Mouse (Mus musculus): ENCODE measurements around the gene Speg.

The Speg gene

DNA sequence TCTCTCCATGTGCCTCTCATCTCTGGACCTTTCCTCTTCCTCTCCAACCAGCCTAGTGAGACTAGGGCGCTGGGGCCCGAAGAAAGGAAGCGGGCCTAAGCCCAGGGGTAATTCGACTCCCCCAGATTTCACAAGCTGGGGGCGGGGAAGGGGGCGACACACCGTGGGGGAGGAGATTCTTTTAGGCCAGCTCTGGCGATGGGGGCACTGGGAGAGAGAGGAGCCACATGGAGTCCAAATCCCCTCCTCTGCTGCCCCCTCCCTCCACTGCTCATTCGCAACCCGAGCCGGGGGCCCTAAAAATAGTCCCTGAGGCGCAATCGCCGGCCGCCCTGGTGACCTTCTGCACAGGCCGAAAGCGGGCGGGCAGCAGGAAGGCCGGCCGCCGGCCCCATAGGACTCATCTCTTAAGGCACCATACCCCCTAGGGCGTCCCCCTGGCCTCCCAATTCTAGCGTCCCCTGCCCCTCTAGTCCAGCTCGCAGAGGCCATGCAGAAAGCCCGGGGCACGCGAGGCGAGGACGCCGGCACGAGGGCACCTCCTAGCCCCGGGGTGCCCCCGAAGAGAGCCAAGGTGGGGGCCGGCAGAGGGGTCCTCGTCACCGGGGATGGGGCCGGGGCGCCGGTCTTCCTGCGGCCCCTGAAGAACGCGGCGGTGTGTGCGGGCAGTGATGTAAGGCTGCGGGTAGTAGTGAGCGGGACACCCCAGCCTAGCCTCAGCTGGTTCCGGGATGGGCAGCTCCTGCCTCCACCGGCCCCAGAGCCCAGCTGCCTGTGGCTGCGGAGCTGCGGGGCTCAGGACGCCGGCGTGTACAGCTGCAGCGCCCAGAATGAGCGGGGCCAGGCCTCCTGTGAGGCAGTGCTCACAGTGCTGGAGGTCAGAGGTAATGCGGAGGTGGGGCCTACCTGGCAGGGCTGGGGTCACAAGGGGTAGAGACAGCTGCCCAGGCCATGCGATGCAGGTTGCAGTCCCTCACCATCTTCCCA is at the start of gene Speg:
Gene Speg, plus strand, starts transcription at position 348 of the 987 bp plus-strand sequence.
- DNase-seq (ENCODE audit: extremely low read depth, low read depth) = no peak

DNA sequence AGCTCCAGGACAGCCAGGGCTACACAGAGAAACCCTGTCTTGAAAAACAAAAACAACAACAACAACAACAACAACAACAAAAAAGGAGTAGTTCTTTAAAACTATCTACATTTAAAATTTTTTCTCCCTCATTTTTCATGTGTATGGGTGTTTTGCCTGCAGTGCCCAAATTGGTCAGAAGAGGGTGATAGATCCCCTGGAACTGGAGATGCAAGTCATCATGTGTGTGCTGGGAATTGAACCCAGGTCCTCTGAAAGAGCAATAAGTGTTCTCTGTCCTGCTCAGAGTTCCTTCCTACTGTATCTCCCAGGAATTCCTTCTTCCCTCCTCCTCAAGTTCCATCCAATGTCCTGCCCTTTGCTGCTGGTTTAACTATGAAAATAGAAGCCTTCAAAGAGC is 47.6 kb upstream of the Speg start:
- no peak for DNase-seq (ENCODE audit: extremely low read depth, low read depth)

DNA sequence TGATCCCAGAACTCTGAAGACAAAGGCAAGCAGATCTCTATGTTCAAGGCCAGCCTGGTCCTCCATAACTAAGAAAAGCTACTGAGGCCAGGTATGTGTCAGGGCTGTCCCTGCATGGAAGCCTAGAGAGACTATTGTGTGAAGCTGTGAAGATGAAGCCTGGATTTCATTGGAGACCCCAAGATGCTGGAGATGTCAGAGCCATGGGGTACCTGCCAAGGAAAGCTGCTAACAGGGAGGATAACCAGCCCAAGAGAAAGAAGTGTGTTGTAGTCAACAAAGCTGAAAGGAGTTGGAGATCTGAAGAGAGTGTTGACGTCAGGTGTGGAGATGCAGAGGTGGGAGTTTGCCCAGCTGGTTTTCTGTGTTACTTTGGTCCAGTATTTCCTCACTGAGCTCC is 43.8 kb upstream of the Speg start:
- DNase-seq (ENCODE audit: extremely low read depth, low read depth) = no peak

DNA sequence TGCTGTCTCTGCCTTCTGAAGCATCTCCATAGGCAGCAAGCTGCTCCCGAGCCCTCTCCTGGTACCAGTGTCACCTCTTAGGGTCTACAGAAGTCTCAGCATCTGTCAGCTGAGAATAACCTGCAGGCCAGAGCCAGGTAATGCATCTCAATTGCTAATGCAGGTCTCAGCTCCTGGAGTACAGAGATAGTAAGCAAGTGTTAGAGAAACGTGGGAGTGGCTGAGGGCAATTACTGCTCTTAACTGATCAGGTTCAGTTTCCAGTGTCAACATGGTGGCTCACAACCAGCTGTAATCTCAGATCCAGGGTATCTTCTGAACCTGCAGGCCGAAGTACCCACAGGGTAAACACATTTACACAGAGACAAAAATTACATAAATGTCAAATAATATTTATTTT is 38.6 kb upstream of the Speg start:
- DNase-seq (ENCODE audit: extremely low read depth, low read depth) = no peak

DNA sequence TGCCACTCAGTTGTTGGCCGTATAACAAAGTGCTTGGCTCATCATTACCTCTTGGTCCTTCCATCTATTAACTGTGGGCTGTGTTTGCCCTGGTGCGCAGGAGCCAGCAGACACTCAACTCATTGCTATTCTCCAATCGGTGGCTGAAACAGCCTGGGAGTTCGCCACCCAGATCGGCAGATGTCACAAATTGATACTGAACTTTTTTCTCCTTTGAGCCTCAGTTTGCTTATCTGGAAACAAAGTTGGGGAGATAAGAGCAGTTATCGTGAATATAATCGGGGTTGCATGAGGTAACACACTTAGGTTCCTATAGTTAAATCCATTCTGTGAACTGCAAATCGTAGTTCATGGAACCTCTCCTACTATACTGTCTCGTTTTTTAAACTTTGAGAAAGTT is 38.0 kb upstream of the Speg start:
- DNase-seq (ENCODE audit: extremely low read depth, low read depth) = no peak

DNA sequence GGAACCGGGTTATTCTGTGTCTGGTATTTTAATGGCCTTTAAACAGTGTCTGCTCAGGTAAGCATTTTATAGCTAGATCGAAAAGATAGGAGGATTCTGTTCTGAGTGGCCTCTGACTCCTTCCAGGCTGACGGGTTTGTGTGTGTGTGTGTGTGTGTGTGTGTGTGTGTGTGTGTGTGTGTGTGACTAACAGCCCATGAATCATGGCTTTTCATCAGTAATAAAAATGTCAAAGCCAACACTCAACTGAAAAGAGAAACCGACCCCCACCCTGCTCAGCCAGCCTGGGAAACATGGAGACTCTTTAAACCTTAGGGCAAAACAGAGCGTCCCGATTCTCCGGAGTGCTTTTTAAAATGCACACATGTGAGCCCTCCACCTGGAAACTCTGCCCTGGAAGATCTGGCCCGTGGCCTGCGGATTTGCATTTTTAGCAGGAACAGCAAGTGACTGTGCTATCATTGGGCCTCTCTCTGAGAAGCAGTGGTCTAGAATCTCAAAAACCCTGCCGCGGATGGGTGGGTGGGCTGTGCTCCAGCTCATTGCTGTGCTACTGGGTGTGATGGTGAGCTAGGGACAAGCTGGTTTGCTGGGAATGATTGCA is 36.9 kb upstream of the Speg start:
- no peak for DNase-seq (ENCODE audit: extremely low read depth, low read depth)

DNA sequence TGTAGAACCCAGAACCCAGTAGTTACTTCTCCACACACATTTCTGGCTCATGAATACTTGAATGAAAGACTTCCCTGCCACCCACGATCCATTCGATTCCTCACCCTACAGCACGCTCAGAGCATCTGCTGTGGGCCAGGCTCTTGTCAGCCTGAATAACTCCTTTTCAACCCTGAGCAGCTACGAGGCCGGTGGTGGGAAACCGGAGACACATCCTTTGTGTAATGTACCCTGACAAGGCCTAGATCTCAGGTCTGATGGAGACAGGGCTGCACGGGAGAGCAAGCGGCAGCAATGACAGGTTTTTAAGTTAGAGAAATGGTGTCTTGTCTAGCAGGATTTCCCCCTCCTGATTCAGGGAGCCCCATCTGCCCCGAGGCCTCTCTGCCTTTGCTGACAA is 35.8 kb upstream of the Speg start:
- no peak for DNase-seq (ENCODE audit: extremely low read depth, low read depth)

DNA sequence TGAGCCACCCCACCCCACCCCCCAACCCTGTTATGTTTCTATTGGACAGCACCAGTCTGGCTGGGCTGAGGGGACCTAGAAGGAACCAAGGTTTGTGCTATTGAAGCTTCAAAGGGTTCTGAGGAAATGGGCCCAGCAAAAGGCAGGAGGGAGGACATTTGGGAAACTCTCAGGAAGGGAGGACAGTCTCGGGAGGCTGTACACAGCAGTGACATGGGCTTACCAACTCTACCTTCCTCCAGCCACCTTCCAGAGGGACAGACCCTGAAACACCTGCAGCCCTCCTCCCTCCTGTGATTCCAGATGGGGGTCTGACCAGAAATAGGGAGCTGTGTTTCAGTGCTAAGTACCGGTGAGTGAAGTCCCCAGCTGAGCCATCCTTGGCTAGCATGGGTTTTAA is 34.6 kb upstream of the Speg start:
- no peak for DNase-seq (ENCODE audit: extremely low read depth, low read depth)

DNA sequence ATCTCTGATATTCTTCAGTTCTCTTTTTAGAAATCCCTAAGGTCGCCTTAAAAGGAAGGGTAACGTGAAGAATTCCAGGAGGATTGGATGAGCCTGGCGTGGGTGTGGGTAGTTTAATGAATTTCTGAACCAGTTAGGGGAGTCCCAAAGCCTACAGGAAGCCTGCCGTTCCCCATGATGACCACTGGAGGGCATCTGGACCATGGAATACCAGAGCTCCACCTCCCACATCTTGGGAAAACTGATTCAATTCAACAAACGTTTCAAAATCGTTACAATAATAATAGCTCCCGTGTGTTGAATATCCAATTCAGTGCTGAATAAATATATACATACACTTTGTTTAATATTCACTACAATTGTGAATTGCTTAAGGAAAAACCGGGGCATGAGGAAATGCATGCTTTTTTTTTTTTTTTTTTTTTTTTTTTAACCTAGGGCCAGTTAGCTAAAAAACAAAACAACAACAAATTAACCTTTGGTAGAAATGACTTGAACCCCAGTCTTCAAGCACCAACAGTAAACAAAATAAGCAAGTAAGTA is 32.2 kb upstream of the Speg start:
- DNase-seq (ENCODE audit: extremely low read depth, low read depth) = peak; percentile 29

DNA sequence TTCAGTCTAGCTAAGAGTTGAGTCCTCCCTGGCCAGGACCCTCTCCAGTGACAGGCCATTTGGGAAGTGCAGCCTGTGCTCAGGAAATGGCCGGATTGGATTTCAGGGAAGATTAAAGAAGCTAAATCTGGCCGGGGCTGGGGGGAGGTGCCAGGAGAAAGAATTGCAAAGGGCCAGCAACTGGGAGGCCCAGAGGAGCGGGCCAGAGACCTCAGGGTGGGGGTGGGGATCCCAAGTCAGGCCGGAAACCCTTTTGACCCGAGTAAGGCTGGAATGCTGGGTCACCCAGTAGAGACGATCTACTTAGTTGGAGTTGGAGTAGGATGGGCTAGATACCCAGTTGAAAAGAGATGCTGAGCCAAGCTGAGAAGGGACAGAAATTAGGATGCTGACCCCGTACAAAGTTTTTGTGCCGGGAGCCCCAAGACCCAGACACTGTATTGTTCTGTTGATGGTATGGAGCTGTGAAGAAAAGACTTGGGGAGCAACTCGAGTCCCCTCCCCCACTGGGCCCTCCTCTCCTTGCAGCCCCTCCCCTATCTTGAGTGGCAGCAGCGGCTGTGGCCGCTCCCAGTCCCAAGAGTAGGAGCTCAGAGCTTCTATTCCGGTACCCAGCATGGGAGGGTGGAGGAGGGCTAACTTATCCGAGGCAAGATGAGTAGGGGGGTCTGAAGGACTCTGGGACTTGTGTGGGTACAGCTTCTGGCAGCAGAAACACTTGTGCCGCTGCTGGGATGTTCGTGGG is 30.6 kb upstream of the Speg start:
- no peak for DNase-seq (ENCODE audit: extremely low read depth, low read depth)

DNA sequence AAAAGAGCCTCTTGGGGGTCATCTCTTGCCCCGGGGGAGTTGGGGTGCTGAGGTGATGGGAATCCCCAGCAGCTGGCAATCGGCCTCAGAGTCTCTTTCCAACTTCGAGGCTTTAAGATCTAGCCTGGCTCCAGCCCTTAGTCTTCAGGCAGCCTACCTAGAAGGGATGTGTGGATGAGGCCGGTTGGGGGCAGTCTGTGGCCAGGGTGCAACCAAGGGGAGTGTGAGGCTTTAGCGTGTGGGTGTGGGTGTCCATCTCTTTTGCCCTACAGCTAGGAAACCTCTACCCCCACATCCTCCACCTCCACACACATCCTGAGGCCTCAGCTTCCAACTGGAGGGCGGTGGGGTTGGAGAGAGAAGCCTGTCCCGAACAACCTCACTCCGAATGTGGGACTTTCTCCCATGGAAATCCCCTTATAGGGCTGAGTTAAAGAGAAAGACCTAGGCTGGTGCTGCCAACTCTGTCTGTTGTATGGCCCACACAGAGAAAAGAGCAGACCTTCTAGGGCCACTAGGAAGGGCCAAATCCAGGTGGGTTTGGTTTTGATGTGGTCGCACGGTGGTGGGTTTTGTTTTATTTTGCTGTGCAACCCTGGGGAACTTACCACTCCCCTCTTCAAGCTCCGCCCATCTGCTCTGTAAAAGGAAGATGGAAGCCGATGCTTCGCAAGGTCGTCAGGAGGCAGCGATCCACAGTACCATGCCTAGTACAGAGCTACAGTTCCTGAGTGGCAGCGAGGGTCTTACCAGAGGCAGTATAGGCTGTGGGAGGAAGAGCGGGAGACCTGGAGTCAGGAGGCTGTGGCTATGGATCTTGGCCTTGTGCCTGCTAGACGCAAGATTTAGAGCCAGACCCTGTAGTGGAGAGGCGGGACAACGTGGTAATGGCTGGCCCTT is 29.8 kb upstream of the Speg start:
- no peak for DNase-seq (ENCODE audit: extremely low read depth, low read depth)

DNA sequence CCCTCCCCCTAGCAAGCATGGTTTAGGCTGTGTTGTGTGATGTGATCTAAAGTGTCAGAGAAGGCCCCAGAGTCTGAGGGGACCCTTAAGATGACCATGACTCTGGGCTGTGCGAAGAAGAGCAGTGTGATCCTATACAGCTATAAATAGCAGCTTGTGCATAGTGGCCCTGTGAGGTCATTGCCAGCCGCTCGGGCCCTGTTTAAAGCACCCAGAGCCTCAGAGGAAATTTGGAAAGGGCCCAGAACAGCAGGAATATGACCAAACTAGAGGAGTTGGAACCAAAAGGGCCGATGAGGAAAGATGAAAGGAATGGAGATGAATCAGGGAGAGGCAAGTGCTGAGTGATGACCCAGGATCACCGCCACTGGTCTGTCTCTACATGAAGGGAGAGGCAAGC is 27.8 kb upstream of the Speg start:
- no peak for DNase-seq (ENCODE audit: extremely low read depth, low read depth)

DNA sequence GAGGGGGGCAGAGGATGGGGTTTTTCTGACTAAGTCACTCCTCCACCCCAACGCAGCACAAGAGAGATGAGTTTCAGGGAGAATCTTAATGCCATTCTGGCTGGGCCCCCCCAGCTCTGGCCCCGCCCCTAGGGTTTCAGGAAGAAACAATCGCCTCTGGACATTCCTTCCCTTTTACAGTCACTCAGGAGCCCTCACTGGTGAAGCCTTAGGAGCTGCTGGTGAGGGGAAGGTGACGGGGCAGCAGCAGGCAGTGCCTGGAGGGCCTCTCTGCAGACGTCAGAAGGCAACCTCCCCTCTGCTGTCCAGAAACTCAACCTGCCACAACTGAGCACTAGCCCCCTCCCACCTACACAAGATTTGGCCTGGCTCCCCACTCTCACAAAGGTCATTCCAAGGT is 25.8 kb upstream of the Speg start:
- DNase-seq (ENCODE audit: extremely low read depth, low read depth) = no peak

DNA sequence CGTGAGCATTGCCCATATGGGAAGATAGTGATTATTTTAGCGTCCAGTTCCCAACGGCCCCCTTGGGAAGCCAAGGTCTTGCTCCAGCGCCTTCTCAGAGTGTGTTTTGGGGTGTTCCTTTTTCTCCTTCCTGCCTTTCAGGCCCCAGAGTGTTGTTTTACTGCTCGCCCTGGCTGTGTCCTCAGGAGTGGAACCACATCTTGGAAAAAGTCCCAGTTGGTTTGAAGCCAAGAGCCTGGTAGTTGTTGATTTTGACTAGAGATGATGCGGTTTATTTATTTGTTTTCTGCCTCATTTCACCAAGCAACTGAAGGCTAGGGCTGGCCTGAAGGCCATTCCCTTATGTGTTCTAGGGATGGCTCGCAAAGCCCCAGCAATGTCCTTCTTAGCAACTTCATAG is 17.8 kb upstream of the Speg start:
- DNase-seq (ENCODE audit: extremely low read depth, low read depth) = no peak

DNA sequence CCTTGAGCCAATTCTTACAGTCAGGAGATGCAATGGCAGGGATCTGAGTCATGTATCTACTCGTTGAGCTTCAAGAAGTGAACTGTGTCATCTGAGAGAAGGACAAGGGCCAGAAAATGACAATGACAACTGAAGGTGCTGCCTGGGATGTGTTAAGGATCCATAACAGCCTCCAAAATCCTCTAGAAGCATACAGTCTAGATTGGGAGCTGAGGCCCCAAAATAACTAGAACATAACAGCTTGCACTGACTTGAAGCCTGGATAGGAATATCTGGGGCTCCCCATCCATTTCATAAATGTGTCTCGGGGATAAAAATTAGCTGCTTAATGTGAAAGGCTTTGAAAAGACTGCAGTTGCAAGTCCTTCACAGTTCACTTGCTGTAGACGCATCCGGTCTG is 17.1 kb upstream of the Speg start:
- no peak for DNase-seq (ENCODE audit: extremely low read depth, low read depth)

DNA sequence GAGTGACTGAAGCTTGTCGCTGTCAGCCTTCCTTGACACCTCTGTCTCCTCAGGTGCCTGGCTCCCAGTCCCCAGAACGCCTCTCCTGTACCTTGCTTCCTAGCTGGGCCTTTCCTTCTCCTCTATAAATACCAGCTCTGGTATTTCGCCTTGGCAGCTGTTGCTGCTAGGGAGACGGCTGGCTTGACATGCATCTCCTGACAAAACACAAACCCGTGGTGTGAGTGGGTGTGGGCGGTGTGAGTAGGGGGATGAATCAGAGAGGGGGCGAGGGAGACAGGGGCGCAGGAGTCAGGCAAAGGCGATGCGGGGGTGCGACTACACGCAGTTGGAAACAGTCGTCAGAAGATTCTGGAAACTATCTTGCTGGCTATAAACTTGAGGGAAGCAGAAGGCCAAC is 15.8 kb upstream of the Speg start:
- no peak for DNase-seq (ENCODE audit: extremely low read depth, low read depth)

DNA sequence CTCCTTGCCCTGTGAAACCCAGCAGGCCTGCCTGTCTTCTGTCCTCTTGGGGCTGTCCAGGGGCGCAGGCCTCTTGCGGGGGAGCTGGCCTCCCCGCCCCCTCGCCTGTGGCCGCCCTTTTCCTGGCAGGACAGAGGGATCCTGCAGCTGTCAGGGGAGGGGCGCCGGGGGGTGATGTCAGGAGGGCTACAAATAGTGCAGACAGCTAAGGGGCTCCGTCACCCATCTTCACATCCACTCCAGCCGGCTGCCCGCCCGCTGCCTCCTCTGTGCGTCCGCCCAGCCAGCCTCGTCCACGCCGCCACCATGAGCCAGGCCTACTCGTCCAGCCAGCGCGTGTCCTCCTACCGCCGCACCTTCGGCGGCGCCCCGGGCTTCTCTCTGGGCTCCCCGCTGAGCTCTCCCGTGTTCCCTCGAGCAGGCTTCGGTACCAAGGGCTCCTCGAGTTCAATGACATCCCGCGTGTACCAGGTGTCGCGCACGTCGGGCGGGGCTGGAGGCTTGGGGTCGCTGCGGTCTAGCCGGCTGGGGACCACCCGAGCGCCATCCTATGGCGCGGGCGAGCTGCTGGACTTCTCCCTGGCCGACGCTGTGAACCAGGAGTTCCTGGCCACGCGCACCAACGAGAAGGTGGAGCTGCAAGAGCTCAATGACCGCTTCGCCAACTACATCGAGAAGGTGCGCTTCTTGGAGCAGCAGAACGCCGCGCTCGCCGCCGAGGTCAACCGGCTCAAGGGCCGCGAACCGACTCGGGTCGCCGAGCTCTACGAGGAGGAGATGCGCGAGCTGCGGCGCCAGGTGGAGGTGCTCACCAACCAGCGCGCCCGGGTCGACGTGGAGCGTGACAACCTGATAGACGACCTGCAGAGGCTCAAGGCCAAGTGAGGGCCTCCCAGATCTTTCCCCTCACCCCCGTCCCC is 14.7 kb upstream of the Speg start, which contains the start of gene Des:
Gene Des, plus strand, starts transcription at position 218 of the 920 bp plus-strand sequence.
- no peak for DNase-seq (ENCODE audit: extremely low read depth, low read depth)

DNA sequence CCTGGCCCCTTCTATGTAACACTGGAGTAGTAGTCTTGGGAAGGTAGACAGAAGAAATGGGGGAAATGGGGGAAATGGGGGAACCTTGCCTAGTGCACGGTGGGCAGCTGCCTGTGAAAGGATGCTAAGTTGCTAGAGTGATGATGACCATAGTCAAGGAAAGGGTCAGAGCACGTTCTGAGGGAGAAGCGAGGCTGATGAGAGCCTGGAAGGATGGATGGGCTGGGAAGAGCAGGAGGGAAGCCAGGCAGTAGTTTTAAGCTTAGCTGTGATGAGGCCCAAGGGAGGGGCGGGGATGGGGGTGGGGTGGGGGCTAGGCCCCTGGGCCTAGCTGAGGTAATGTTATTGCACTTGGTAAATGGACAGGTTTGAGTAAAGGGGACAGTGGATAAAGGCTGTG is 14.0 kb upstream of the Speg start:
- DNase-seq (ENCODE audit: extremely low read depth, low read depth) = no peak

DNA sequence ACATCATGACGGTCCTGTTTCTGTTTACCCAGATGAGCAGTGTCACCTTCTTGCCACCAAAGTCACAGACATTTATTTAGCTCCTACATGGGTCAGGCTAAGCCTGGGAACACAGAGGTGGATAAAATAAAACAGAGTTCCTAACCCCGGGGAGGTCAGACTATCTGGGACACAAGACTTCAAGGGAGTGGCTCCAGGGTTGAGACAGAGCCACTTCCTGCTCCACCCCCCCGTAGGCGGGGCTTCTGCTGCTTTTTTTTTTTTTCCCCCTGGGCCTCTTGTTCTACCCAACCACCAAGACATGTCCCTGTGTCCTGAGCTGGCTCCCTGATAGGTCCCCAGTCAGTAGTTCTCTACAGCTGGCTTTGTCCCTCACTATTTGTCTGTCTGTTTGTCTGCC is 13.3 kb upstream of the Speg start:
- DNase-seq (ENCODE audit: extremely low read depth, low read depth) = peak; percentile 72

DNA sequence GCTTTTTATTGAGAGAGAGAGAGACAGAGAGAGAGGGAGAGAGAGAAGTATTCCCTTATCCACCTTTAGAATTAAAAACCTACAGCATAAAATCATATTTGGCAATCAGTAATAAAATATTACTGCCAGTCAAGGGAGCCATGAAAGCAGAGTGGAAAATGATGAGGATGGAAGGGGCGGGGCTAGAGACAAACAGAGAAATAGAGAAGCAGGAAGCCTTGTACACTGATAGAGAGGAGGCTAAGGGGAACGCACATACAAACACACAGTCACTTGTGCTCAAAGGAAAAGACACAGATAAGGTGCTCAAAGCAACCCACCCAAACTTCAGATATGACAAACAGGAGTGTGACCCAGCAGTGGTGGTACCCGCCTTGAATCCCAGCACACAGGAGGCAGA is 11.2 kb upstream of the Speg start:
- peak; percentile 44 for DNase-seq (ENCODE audit: extremely low read depth, low read depth)
